Mouse (Mus musculus) liver, adult 2 months (tissue): ENCODE measurements at regions not wholly inside any gene's neighbourhood (a gene's known extent, or its start where the extent isn't known, plus 50 kb on each side); places are given as distances from the start of the nearest gene placed in this dataset.

Experiments
- CTCF ChIP-seq: fragments of 200-500 bp; IDR thresholded peaks from 2 replicates; pipeline ENCODE4 v1.5.1; 2011; ENCODE audit warnings: low read depth, low read length, control low read depth
- POLR2A ChIP-seq: fragments of 200-500 bp; IDR thresholded peaks from 2 replicates; pipeline ENCODE4 v1.6.1; 2011; ENCODE audit warnings: low read length, control low read depth; ENCODE audit not compliant: insufficient read depth; ENCODE audit errors: extremely low read depth

DNA sequence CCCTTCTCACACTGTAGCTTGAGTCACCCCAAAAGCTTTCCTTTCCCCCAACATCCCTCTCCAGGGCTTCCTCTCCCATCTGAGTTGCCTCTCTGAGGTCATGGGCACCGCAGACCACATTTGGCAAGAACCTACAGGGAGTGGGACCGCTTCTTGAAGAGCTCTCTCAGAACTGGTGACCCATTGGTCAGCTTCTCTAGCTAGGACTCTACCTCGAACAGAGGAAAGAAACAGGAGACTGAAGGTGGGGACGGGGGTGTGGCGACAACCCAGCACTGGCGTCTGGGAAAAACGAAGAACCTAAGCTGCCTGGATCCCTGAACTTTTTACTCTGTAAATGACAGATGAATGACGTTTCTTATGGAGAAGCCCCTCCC, 51.8 kb upstream of the Cdkn2aipnl start:
- TF ChIP-seq CTCF: no peak
- no peak for TF ChIP-seq POLR2A
